24 mouse cellular contexts compared by ENCODE assay signal in the genomic region with DNA sequence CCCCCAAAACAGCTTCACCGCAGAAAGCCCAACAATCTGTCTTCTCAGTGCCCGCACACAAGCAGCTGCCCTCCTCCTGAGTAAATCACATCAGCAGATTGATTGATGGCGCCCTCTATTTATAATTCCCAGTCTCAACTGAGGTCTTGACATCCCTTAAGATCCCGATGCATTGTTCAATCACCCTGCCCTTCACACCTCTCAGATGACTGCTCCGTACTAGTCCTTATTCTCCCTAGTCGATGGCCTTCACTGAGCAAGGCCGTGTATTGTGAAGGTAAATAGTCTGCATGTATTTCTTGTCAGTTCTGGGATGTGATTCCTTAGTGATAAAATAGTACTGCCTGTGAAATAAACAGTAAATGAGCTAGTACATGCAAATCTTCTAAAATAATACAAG.
DNase-seq lines count a peak whose midpoint lies in the region; ATAC-seq and TF ChIP-seq lines count a peak whose summit lies in the region.
"Had no signal": no experiment of that assay in that cellular context is flagged by ENCODE, and none has a peak within 500 bp of the region (broad histone marks: within the 10 kb centered on the region; RNA-seq: fewer than 3 reads in every experiment).

No protein-coding gene starts in this region.

- H3K36me3 ChIP-seq in hindbrain, embryonic 10.5 days: no peaks in the 10 kb centered on the region
- no peaks in the 10 kb centered on the region for H3K36me3 ChIP-seq in hindbrain, embryonic 13.5 days
- no peaks in the 10 kb centered on the region for H3K36me3 ChIP-seq in hindbrain, postnatal 0 days (ENCODE audit: insufficient read depth, low read length)
- H3K36me3 ChIP-seq: embryonic facial prominence, embryonic 15.5 days; limb, embryonic 15.5 days; midbrain, embryonic 13.5 days; stomach, embryonic 15.5 days had no signal

- no peak overlapping the region for H3K27ac ChIP-seq in hindbrain, embryonic 10.5 days
- H3K27ac ChIP-seq in hindbrain, embryonic 13.5 days: no peak overlapping the region
- H3K27ac ChIP-seq in hindbrain, postnatal 0 days: no peak overlapping the region
- H3K27ac ChIP-seq: embryonic facial prominence, embryonic 15.5 days; kidney, postnatal 0 days; limb, embryonic 15.5 days; liver, embryonic 14.5 days; midbrain, embryonic 13.5 days; stomach, embryonic 15.5 days had no signal

- H3K9me3 ChIP-seq in hindbrain, embryonic 10.5 days: no peaks in the 10 kb centered on the region
- H3K9me3 ChIP-seq in hindbrain, embryonic 13.5 days: no peaks in the 10 kb centered on the region
- H3K9me3 ChIP-seq in hindbrain, postnatal 0 days (ENCODE audit: low read length): no peaks in the 10 kb centered on the region
- H3K9me3 ChIP-seq: embryonic facial prominence, embryonic 15.5 days; limb, embryonic 15.5 days; midbrain, embryonic 13.5 days; stomach, embryonic 15.5 days had no signal

- no peak for TF ChIP-seq CTCF in hindbrain, postnatal 0 days (IDR thresholded peaks at IDR 0.05; ENCODE audit: low read depth)

- no peaks in the 10 kb centered on the region for H3K27me3 ChIP-seq in hindbrain, embryonic 10.5 days (ENCODE audit: insufficient read depth, poor library complexity, severe bottlenecking)
- no peaks in the 10 kb centered on the region for H3K27me3 ChIP-seq in hindbrain, embryonic 13.5 days
- H3K27me3 ChIP-seq in hindbrain, postnatal 0 days (ENCODE audit: insufficient read depth, low read length): no peaks in the 10 kb centered on the region
- H3K27me3 ChIP-seq: CH12.LX; embryonic facial prominence, embryonic 15.5 days; limb, embryonic 15.5 days; midbrain, embryonic 13.5 days; stomach, embryonic 15.5 days had no signal

- no peak for ATAC-seq in hindbrain, embryonic 13.5 days (ENCODE audit: low FRiP score)
- no peak for ATAC-seq in hindbrain, postnatal 0 days
- ATAC-seq in activated CD4-positive, CD25-positive, alpha-beta regulatory T cell, adult 4 months: no peak
- ATAC-seq: midbrain, embryonic 13.5 days had no signal

- H3K4me2 ChIP-seq in hindbrain, embryonic 13.5 days: no peak overlapping the region
- no peak overlapping the region for H3K4me2 ChIP-seq in hindbrain, postnatal 0 days (ENCODE audit: low read depth, low read length)
- H3K4me2 ChIP-seq: embryonic facial prominence, embryonic 15.5 days; limb, embryonic 15.5 days; lung, embryonic 14.5 days; midbrain, embryonic 13.5 days; stomach, embryonic 15.5 days had no signal

- H3K9ac ChIP-seq in hindbrain, embryonic 13.5 days: no peak overlapping the region
- no peak overlapping the region for H3K9ac ChIP-seq in hindbrain, postnatal 0 days (replicated peaks; ENCODE audit: low read length)
- H3K9ac ChIP-seq: embryonic facial prominence, embryonic 15.5 days; limb, embryonic 15.5 days; liver, embryonic 14.5 days; lung, embryonic 14.5 days; midbrain, embryonic 13.5 days; stomach, embryonic 15.5 days had no signal

- no peaks in the 10 kb centered on the region for H3K4me1 ChIP-seq in hindbrain, embryonic 10.5 days (replicated peaks)
- H3K4me1 ChIP-seq in hindbrain, embryonic 13.5 days (replicated peaks): peaks cover 3% of the 10 kb centered on the region; the same call in 1 of the 2 replicates
- no peaks in the 10 kb centered on the region for H3K4me1 ChIP-seq in hindbrain, postnatal 0 days (ENCODE audit: insufficient read depth, low read length)
- H3K4me1 ChIP-seq: embryonic facial prominence, embryonic 15.5 days; limb, embryonic 15.5 days; midbrain, embryonic 13.5 days; stomach, embryonic 15.5 days had no signal

- H3K4me3 ChIP-seq in hindbrain, embryonic 10.5 days: no peak overlapping the region
- H3K4me3 ChIP-seq in hindbrain, embryonic 13.5 days: no peak overlapping the region
- no peak overlapping the region for H3K4me3 ChIP-seq in hindbrain, postnatal 0 days (ENCODE audit: low read length)
- H3K4me3 ChIP-seq: embryonic facial prominence, embryonic 15.5 days; limb, embryonic 15.5 days; midbrain, embryonic 13.5 days; stomach, embryonic 15.5 days had no signal

- intact Hi-C loops in heart, postnatal 14 days (cut with DNase I): no loop called here

- peak; percentile 14 for DNase-seq in hindbrain, embryonic 10.5 days (ENCODE audit: low spot score)
- peak; percentile 38 for DNase-seq in R1 (ENCODE audit: low read depth, low spot score)
- peak; percentile 35 for DNase-seq in embryo, embryonic 10 days (ENCODE audit: low spot score)
- peak; percentile 24 for DNase-seq in hindbrain, postnatal 0 days (ENCODE audit: low spot score)
- no peak for DNase-seq in heart, postnatal 14 days
- DNase-seq: adrenal gland, postnatal 36 days; B cell, adult 2 months; cerebellum, adult 11-12 months; cerebellum, postnatal 10 days; gastrocnemius, postnatal 25 days; heart, postnatal 36 days; kidney, adult 2 months; left cerebral cortex, postnatal 4 days; lung, embryonic 14.5 days; thymus, postnatal 4 days had no signal

- 51% methylated on average over 7 of the region's 7 CpGs for WGBS in hindbrain, embryonic 10.5 days
- WGBS in hindbrain, embryonic 13.5 days: 26% methylated on average over 7 of the region's 7 CpGs
- WGBS in hindbrain, postnatal 0 days: 37% methylated on average over 7 of the region's 7 CpGs

Comparison
In these comparisons a context has a peak if more than half of its experiments do, and no peak if none do; other contexts are left out.
1. DNase-seq: peak in hindbrain, embryonic 10.5 days (single experiment), R1 (single experiment), embryo, embryonic 10 days (single experiment) and hindbrain, postnatal 0 days (single experiment); none in heart, postnatal 14 days (0 of 2).